Mouse (Mus musculus): ENCODE results near the gene Rheb.
"Not testable (repeated sequence)": the region's sequence is repeated elsewhere in the genome, so short reads cannot be mapped to it uniquely, and the experiment has no call there.

Gene Rheb

GRCm38 (mm10) chr5:24792961-24793360, 49.5 kb downstream of the Rheb start:
- DNase-seq (ENCODE audit: low spot score) = no peak

GRCm38 (mm10) chr5:24782957-24783356, 59.5 kb downstream of the Rheb start:
- no peak for DNase-seq (ENCODE audit: low spot score)

GRCm38 (mm10) chr5:24781048-24781447, 61.4 kb downstream of the Rheb start:
- no peak for DNase-seq (ENCODE audit: low spot score)

GRCm38 (mm10) chr5:24779881-24780512, 62.4 kb downstream of the Rheb start:
- no peak for DNase-seq (ENCODE audit: low spot score)

- no peak for DNase-seq (ENCODE audit: low spot score)
Measured at GRCm38 (mm10) chr5:24779321-24779720, 63.1 kb downstream of the Rheb start.

- DNase-seq (ENCODE audit: low spot score) = no peak
Measured at GRCm38 (mm10) chr5:24778843-24779140, 63.6 kb downstream of the Rheb start.

- DNase-seq (ENCODE audit: low spot score) = no peak
Measured at GRCm38 (mm10) chr5:24778082-24778842, 64.2 kb downstream of the Rheb start.

- DNase-seq (ENCODE audit: low spot score) = no peak
Measured at GRCm38 (mm10) chr5:24776681-24777080, 65.7 kb downstream of the Rheb start.

GRCm38 (mm10) chr5:24774549-24774948, 67.9 kb downstream of the Rheb start:
- not testable (repeated sequence) for DNase-seq (ENCODE audit: low spot score)

GRCm38 (mm10) chr5:24757816-24758215, 84.6 kb downstream of the Rheb start, which contains the start of gene Crygn:
TSS of gene Crygn (minus strand) at chr5:24758008.
- no peak for DNase-seq (ENCODE audit: low spot score)

- no peak for DNase-seq (ENCODE audit: low spot score)
Measured at GRCm38 (mm10) chr5:24756931-24757330, 85.5 kb downstream of the Rheb start.
